Mouse (Mus musculus): Measurements from ENCODE around the gene Tomm7. TPM values are rescaled to one million over a fixed set of nuclear protein-coding genes. Genes with fewer than 3 reads are reported as not detected.
A peak's percentile ranks its signal among the peaks of the same experiment; 100 is the strongest.
"Not testable (repeated sequence)": the region's sequence is repeated elsewhere in the genome, so short reads cannot be mapped to it uniquely, and the experiment has no call there.

Tomm7 gene
- polyA plus RNA-seq (2015; fragmentation: Nextera tagmentation; extraction: Ambion mirVana) = 49.5 and 59.8 TPM in 2 replicates

DNA sequence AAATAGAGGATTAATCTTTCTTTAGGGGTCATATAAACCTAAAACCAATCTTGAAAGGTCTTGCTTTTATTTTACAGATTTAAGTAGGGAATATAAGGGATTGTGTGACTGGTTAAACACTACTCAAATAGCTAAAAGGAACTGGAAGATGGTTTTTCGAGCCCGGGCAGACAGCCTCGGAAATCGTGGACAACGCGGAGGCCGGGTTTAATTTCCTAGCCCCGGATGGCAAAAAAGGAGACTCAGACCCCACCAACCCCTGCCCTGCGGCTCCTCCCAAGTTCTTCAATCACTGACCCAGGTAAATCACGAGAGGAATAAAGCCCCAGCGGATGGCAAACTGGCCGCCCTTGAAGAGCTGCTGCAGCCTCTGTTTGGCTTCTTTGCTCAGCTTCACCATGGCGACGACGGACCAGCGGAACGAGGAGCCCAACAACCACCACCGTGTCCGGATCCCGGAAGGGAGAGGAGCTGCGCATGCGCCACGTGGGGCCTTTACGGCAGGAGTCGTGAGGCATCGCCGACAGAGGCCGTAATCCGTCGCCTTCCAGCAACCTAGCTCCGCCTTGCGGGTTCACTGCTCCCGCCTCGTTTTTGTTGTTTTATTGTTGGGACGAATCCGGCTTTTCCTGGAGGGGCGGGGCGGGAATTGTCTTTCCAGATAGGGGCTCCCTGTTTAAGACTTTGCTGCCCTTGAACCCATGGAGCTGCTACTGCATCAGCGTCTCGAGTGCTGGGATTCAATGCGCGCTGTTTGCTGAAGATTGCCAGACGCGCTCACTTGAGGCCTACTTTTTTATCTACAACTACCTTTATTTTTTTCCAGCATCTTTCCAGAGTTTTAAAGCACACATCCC, at the start of gene Tomm7:
Gene Tomm7, minus strand, starts transcription at position 488 of the 857 bp plus-strand sequence.
- no peaks in the 10 kb centered on the region for H3K9me3 ChIP-seq (replicated peaks)
- under 1% methylated on average over 44 of the region's 44 CpGs for WGBS (ENCODE audit: insufficient replicate concordance)
- peak; percentile 92 for ATAC-seq (ENCODE audit: insufficient read depth)

DNA sequence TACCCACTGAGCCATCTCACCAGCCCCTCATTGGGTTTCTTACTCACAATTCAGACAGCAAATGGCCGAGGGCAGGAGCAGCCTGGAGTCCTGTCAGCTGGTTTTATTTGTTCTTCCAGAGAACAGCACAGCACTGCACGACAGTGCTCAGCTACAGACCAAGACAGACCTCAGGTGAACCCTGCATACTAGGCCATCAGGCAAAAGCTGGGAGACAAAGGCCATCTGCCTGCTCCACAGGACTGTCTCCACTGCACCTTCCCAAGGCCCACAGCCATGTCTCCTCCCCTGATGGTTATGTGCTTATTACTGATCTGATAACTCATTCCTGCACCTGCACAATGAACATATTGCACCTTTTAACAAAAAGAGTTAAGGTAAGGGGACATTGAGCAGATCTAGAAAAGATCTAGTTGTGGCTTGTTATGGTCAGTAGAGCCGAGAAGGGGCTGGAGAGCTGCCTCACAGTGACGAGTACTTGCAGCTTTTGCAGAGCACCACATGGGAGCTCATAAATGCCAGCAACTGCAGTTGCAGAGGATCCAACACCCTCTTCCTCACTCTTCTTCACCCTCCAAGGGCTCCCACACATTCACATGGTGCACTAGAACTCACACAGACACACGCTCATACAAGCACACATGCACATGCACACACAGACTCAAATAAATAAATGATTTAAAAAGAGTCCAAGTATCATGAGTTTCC, 49.3 kb upstream of the Tomm7 start:
- 69% methylated on average over 5 of the region's 5 CpGs for WGBS (ENCODE audit: insufficient replicate concordance)
- no peak overlapping the region for H3K4me2 ChIP-seq

More for the DNA sequence above, at the start of gene Tomm7:
- H3K4me2 ChIP-seq = peak within 1 kb of the TSS; percentile 81
- H3K36me3 ChIP-seq (replicated peaks) = peaks cover 9% of the 10 kb centered on the region
- peak within 1 kb of the TSS; percentile 82 for H3K27ac ChIP-seq (replicated peaks)
- H3K27me3 ChIP-seq = no peaks in the 10 kb centered on the region
- H3K9ac ChIP-seq = peak within 1 kb of the TSS; percentile 82
- peak within 1 kb of the TSS; percentile 86 for H3K4me3 ChIP-seq (replicated peaks)
- peaks cover 20% of the 10 kb centered on the region for H3K4me1 ChIP-seq (replicated peaks)

DNA sequence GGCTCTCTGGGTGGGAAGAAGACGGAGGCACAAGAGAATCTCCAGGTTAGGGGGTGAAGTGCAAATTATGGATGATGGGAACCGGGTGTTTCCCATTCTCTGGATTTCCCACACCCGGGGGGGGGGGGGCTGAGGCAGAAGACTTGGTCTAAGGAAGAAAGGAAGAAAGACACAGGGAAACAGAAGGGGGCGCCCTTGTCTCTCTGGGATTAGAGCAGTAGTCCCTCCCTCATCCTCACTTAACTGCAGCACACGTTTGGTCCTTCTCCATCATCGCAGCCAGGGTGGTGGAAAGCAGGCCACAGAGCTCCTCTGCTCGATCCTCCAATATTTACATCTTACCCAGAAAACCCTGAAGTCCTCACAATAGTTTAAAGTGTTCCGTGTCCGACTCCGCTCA, 46.8 kb upstream of the Tomm7 start:
- Histone ChIP-seq H3K4me1 (replicated peaks) (peaks cover 21% of the 10 kb centered on the region), H3K9ac (no peak overlapping the region), H3K36me3 (replicated peaks) (no peaks in the 10 kb centered on the region)

More for the DNA sequence above, 49.3 kb upstream of the Tomm7 start:
- Histone ChIP-seq H3K4me3 (replicated peaks) (no peak overlapping the region), H3K27ac (replicated peaks) (no peak overlapping the region), H3K9ac (no peak overlapping the region), H3K27me3 (peaks cover 14% of the 10 kb centered on the region; the same call in 1 of the 2 replicates), H3K4me1 (replicated peaks) (peaks cover 21% of the 10 kb centered on the region), H3K36me3 (replicated peaks) (no peaks in the 10 kb centered on the region), H3K9me3 (replicated peaks) (no peaks in the 10 kb centered on the region)
- ATAC-seq (ENCODE audit: insufficient read depth) = no peak

DNA sequence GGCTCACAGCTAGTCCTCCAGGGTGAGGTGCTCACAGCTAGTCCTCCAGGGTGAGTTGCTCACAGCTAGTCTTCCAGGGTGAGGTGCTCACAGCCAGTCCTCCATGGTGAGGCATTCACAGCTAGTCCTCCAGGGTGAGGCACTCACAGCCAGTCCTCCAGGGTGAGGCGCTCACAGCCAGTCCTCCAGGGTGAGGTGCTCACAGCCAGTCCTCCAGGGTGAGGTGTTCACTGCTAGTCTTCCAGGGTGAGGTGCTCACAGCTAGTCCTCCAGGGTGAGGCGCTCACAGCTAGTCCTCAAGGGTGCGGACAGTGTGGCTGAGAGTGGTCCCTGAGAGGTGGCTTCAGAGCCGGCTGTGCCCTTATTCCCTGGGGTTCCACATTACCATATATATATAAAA, 45.5 kb upstream of the Tomm7 start:
- peaks cover 19% of the 10 kb centered on the region for H3K4me1 ChIP-seq (replicated peaks)
- WGBS (ENCODE audit: insufficient replicate concordance) = 64% methylated on average over 4 of the region's 4 CpGs
- ATAC-seq (ENCODE audit: insufficient read depth) = no peak
- H3K27ac ChIP-seq (replicated peaks) = no peak overlapping the region
- no peaks in the 10 kb centered on the region for H3K9me3 ChIP-seq (replicated peaks)
- H3K36me3 ChIP-seq (replicated peaks) = no peaks in the 10 kb centered on the region
- H3K27me3 ChIP-seq = peaks cover 10% of the 10 kb centered on the region; the same call in 1 of the 2 replicates
- H3K9ac ChIP-seq = no peak overlapping the region
- no peak overlapping the region for H3K4me3 ChIP-seq (replicated peaks)
- H3K4me2 ChIP-seq = no peak overlapping the region

More for the DNA sequence above, 46.8 kb upstream of the Tomm7 start:
- WGBS (ENCODE audit: insufficient replicate concordance) = 34% methylated on average over 10 of the region's 10 CpGs
- H3K4me3 ChIP-seq (replicated peaks) = no peak overlapping the region
- no peak overlapping the region for H3K27ac ChIP-seq (replicated peaks)
- peaks cover 12% of the 10 kb centered on the region; the same call in 1 of the 2 replicates for H3K27me3 ChIP-seq
- no peak overlapping the region for H3K4me2 ChIP-seq
- ATAC-seq (ENCODE audit: insufficient read depth) = peak; percentile 51; the same call in 1 of the 2 replicates
- H3K9me3 ChIP-seq (replicated peaks) = no peaks in the 10 kb centered on the region

DNA sequence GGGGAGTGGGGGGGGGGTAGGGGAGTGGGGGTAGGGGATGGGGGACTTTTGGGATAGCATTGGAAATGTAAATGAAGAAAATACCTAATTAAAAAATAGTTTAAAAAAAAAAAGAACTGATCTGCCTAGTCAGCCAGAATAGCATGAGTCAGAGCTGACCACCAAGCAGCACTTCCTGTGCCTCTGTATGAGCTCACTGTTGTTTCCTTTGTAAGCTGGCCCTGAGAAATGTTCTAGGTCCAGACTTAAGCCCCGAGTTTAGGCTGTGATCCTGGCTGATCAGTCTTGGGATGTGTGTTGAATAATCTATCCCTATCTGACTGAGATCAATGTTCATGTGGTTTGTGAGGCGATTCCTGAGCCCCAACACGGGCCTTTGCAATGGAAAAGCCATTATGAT, 43.1 kb upstream of the Tomm7 start:
- Histone ChIP-seq H3K27me3 (peaks cover 15% of the 10 kb centered on the region), H3K9me3 (replicated peaks) (no peaks in the 10 kb centered on the region), H3K36me3 (replicated peaks) (no peaks in the 10 kb centered on the region), H3K4me1 (replicated peaks) (peaks cover 12% of the 10 kb centered on the region; the same call in 1 of the 2 replicates), H3K27ac (replicated peaks) (no peak overlapping the region), H3K4me2 (no peak overlapping the region), H3K4me3 (replicated peaks) (no peak overlapping the region), H3K9ac (no peak overlapping the region)
- WGBS (ENCODE audit: insufficient replicate concordance) = 28% methylated on average over 3 of the region's 3 CpGs
- ATAC-seq (ENCODE audit: insufficient read depth) = no peak

DNA sequence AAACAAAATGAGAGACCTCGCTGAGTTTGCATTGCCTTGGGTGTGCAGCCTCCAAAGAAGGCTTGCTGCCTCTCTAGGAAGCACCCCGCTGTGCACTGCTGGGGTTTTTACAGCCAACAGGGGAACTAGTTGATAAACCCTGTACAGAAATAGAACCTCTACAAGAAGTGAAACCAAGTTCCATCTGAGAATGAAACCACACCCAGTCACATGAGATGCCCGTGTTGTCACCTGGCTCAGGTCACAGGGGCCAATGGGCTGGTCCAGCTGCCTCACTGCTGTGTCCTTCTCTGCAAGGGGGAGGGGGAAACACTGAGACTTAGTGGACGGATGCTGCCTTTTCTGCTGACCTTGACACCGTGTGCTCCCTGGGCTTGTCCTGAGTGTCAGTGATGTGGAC, 30.5 kb upstream of the Tomm7 start:
- no peaks in the 10 kb centered on the region for H3K9me3 ChIP-seq (replicated peaks)
- no peak overlapping the region for H3K4me2 ChIP-seq
- no peak overlapping the region for H3K4me3 ChIP-seq (replicated peaks)
- H3K9ac ChIP-seq = no peak overlapping the region
- H3K27ac ChIP-seq (replicated peaks) = no peak overlapping the region
- no peak for ATAC-seq (ENCODE audit: insufficient read depth)
- no peaks in the 10 kb centered on the region for H3K4me1 ChIP-seq (replicated peaks)
- H3K36me3 ChIP-seq (replicated peaks) = no peaks in the 10 kb centered on the region
- H3K27me3 ChIP-seq = peaks cover 37% of the 10 kb centered on the region
- 45% methylated on average over 5 of the region's 5 CpGs for WGBS (ENCODE audit: insufficient replicate concordance)

DNA sequence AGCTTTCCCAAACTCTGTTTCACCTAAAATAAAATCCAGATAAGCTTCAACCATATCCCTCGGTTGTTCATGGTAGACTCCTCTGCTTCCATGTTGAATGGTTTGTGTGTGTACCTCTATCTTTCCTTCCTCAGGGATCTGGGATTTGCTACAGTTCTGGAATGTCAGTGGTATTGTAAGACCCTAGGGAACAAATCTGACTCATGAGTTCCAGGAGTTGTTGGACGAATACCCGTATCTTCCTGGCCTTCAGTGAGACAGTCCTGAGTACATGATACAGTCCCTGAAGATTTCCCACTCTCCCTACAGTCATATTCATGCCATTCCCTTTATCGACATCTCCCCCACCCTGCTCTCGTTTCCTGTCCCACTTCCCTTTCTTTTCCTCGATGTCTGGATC, 28.6 kb upstream of the Tomm7 start:
- peaks cover 32% of the 10 kb centered on the region for H3K27me3 ChIP-seq
- H3K36me3 ChIP-seq (replicated peaks) = no peaks in the 10 kb centered on the region
- WGBS (ENCODE audit: insufficient replicate concordance) = 56% methylated on average over 6 of the region's 6 CpGs
- no peak overlapping the region for H3K4me3 ChIP-seq (replicated peaks)
- H3K4me1 ChIP-seq (replicated peaks) = no peaks in the 10 kb centered on the region
- H3K9me3 ChIP-seq (replicated peaks) = no peaks in the 10 kb centered on the region
- H3K27ac ChIP-seq (replicated peaks) = no peak overlapping the region
- ATAC-seq (ENCODE audit: insufficient read depth) = no peak
- no peak overlapping the region for H3K9ac ChIP-seq
- H3K4me2 ChIP-seq = no peak overlapping the region

DNA sequence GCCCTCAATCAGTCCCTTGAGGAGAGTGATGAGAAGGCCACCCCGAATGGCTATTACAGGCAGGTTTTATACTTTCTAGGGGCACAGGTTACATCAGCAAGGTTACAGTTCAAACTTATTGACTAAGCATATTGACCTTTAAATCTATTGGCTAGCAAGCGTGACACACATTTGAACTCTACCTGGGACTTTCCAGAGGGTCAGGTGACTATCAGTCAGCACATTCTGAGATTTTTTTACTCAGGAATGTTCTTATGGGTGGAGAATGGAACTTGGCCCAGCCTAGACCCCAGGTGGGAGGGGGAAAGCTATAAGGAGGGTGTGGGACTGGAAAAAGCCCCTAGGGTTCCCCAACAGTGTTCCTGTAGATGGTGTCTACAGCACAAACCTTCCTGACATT, 27.4 kb upstream of the Tomm7 start:
- WGBS (ENCODE audit: insufficient replicate concordance) = 65% methylated on average over 2 of the region's 2 CpGs
- not testable (repeated sequence) for H3K36me3 ChIP-seq (replicated peaks)

DNA sequence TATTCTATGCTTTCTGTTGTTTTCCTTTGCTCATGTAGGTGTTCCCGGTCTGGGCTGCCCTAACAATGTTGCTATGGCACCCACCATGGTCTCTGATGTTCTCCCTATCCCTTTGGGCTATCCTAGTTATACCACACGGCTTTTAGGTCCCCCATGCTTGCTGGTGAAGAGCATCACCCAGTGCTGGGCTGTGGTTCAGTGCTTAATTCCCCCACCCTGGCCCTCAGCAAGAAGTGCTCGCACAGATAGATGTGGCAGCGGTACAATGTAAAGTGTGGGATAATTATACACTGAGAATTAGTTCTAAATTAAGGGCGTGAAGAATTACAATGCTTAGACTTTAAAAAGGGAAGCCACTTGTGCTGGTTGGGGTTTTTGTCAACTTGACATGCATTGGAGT, 22.0 kb upstream of the Tomm7 start:
- H3K36me3 ChIP-seq (replicated peaks) = no peaks in the 10 kb centered on the region
- no peaks in the 10 kb centered on the region; the same call in 1 of the 2 replicates for H3K4me1 ChIP-seq (replicated peaks)
- 61% methylated on average over 5 of the region's 5 CpGs for WGBS (ENCODE audit: insufficient replicate concordance)
- no peaks in the 10 kb centered on the region for H3K9me3 ChIP-seq (replicated peaks)
- H3K27ac ChIP-seq (replicated peaks) = no peak overlapping the region
- H3K4me2 ChIP-seq = no peak overlapping the region
- no peak overlapping the region for H3K4me3 ChIP-seq (replicated peaks)
- no peak for ATAC-seq (ENCODE audit: insufficient read depth)
- no peak overlapping the region for H3K9ac ChIP-seq
- peaks cover 4% of the 10 kb centered on the region; the same call in 1 of the 2 replicates for H3K27me3 ChIP-seq

More for the DNA sequence above, 27.4 kb upstream of the Tomm7 start:
- H3K4me2 ChIP-seq; H3K4me1 ChIP-seq (replicated peaks); H3K9me3 ChIP-seq (replicated peaks); H3K27ac ChIP-seq (replicated peaks); H3K9ac ChIP-seq; H3K4me3 ChIP-seq (replicated peaks); ATAC-seq (ENCODE audit: insufficient read depth): not testable (repeated sequence)
- H3K27me3 ChIP-seq = peaks cover 25% of the 10 kb centered on the region

DNA sequence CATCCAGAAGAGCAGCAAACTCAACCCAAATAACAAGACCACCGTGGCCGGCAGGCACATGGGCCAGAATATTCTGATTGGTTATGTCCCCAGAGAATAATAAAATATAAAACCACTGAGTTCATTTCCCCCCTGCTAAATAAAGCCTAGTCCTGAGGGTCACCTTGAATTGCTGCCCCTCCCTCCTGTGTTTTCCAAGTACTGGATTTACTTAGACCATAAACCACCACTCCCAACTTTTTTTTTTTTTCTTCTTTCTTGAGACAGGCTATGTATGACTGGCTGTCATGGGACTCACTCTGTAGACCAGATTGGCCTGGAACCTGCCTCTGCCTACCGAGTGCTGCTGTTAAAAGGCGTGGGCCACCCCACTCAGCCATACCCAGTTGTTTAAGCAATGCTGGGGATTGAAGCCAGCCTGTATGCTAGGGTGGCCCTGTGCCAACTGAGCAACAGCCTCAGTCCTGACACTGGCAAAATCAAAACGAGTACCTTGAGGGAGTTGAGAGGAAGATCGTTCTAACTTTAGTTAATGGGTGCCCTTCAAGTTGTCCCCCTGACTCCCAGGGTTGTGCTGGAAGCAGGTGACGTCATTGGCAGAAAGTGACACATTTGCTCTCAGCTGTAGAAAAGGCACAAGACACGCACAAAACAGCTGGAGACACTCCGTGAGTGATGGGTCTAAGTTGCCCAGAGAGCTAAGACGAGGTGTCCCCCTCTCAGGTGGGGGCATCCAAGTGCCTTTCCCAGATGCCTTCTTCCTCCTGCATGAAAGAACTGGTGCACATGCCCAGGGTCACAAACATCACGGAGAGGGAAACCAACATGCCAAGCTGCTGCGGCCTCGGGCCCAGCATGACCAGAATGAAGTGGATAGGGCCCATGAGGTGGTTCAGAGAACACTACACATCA, 20.3 kb upstream of the Tomm7 start:
- Histone ChIP-seq H3K27me3 (no peaks in the 10 kb centered on the region; the same call in 1 of the 2 replicates), H3K4me2 (no peak overlapping the region), H3K36me3 (replicated peaks) (no peaks in the 10 kb centered on the region), H3K4me1 (replicated peaks) (no peaks in the 10 kb centered on the region; the same call in 1 of the 2 replicates), H3K9ac (no peak overlapping the region), H3K9me3 (replicated peaks) (no peaks in the 10 kb centered on the region), H3K4me3 (replicated peaks) (no peak overlapping the region), H3K27ac (replicated peaks) (no peak overlapping the region)
- WGBS (ENCODE audit: insufficient replicate concordance) = 67% methylated on average over 13 of the region's 13 CpGs
- ATAC-seq (ENCODE audit: insufficient read depth) = no peak

Data from liver, embryonic 15.5 days (tissue).